Mouse (Mus musculus): ENCODE measurements around the gene Olfr419. TPM values are rescaled to one million over a fixed set of nuclear protein-coding genes. Genes with fewer than 3 reads are reported as not detected.

The Olfr419 gene
- polyA plus RNA-seq (2015; fragmentation: Nextera tagmentation; extraction: Ambion mirVana), result not detected in 2 replicates

DNA sequence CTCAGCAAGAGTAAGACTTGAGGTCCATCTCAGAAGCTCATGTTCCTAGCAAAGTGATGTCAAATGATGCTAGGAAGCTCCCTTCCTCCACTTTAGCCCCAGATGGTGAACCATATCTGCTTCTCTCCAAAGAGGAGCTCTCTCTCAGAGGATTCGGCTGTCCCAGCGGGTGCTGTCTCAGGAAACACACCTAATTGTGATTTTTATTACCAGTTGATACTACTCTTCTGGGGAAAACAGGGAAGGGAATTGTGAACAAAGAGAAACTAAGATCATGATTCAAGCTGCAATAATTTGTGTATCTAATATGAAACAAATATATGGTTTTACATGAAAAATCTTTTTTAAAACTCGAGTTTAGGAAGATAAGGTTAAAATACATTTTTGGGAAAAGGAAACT, at the start of gene Olfr419:
Gene Olfr419 (minus strand): TSS at position 101 of the 400 bp plus-strand sequence.
- Histone ChIP-seq H3K9ac (ENCODE audit: low read length) (no peak within 1 kb of the TSS), H3K27ac (replicated peaks) (no peak within 1 kb of the TSS), H3K4me1 (replicated peaks; ENCODE audit: control insufficient read depth, insufficient read depth) (no peaks in the 10 kb centered on the region), H3K27me3 (ENCODE audit: control insufficient read depth, insufficient read depth, low read length) (no peaks in the 10 kb centered on the region), H3K4me2 (replicated peaks; ENCODE audit: low read depth) (no peak within 1 kb of the TSS), H3K9me3 (ENCODE audit: control insufficient read depth, low read length) (no peaks in the 10 kb centered on the region), H3K4me3 (ENCODE audit: low read depth, low read length) (no peak within 1 kb of the TSS), H3K36me3 (ENCODE audit: control insufficient read depth, insufficient read depth, low read length) (no peaks in the 10 kb centered on the region)
- 76% methylated on average over 3 of the region's 3 CpGs for WGBS
- no peak for DNase-seq (ENCODE audit: low spot score)
- ATAC-seq (ENCODE audit: low FRiP score, low TSS enrichment), result no peak
- no peak for TF ChIP-seq EP300 (optimal IDR thresholded peaks at IDR 0.05)
- no peak for TF ChIP-seq CTCF (IDR thresholded peaks at IDR 0.05; ENCODE audit: low read depth)

DNA sequence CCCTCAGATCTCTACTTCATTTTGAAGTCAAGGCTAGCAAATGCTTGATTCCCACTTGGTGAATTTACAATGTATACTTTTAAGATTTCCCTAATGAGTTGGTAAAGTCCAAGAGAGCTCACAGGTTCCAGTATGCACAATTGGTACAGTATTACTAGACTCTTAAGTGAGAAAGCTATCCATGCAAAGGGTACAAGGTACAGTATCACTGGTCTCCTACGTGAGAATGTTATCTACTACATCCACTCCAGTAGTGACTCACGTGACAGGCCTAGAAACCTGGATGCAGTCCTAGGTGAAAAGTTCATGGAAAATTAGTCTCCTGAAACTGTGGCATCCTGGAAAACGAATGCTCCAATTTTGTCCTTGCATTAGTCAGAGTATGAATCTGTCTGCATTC, 18.8 kb upstream of the Olfr419 start:
- TF ChIP-seq EP300 (optimal IDR thresholded peaks at IDR 0.05) (no peak), CTCF (IDR thresholded peaks at IDR 0.05; ENCODE audit: low read depth) (no peak)
- Histone ChIP-seq H3K4me1 (replicated peaks; ENCODE audit: control insufficient read depth, insufficient read depth) (no peaks in the 10 kb centered on the region), H3K4me2 (replicated peaks; ENCODE audit: low read depth) (no peak overlapping the region), H3K27ac (replicated peaks) (no peak overlapping the region), H3K27me3 (ENCODE audit: control insufficient read depth, insufficient read depth, low read length) (no peaks in the 10 kb centered on the region), H3K4me3 (ENCODE audit: low read depth, low read length) (no peak overlapping the region), H3K9ac (ENCODE audit: low read length) (no peak overlapping the region), H3K36me3 (ENCODE audit: control insufficient read depth, insufficient read depth, low read length) (no peaks in the 10 kb centered on the region), H3K9me3 (ENCODE audit: control insufficient read depth, low read length) (no peaks in the 10 kb centered on the region)
- ATAC-seq (ENCODE audit: low FRiP score, low TSS enrichment) (no peak), DNase-seq (ENCODE audit: low spot score) (no peak)
- WGBS, result 68% methylated on average over 3 of the region's 3 CpGs

DNA sequence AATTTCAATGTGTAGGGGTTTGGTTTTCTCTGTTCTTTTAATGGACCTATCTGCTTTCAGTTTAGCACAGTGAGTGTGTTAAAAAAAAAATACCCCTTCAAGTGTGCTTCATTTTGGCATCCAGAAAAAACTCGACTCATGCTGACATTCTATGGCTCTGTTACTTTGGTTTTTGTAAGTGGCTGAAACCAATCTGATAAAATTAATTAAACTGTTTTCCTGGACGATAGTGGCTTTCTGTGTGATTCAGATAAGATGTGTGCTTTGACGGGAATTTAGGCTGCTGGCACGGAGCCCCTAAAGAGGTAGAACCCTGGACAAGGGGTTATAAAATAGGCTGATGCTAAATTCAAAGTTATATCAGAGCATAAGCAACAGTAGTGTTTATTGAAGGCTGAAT, 17.3 kb upstream of the Olfr419 start:
- H3K27me3 ChIP-seq (ENCODE audit: control insufficient read depth, insufficient read depth, low read length), result no peaks in the 10 kb centered on the region
- H3K4me2 ChIP-seq (replicated peaks; ENCODE audit: low read depth), result no peak overlapping the region
- no peaks in the 10 kb centered on the region for H3K36me3 ChIP-seq (ENCODE audit: control insufficient read depth, insufficient read depth, low read length)
- H3K9ac ChIP-seq (ENCODE audit: low read length), result no peak overlapping the region
- 53% methylated on average over 4 of the region's 4 CpGs for WGBS
- no peaks in the 10 kb centered on the region for H3K9me3 ChIP-seq (ENCODE audit: control insufficient read depth, low read length)
- H3K4me1 ChIP-seq (replicated peaks; ENCODE audit: control insufficient read depth, insufficient read depth), result no peaks in the 10 kb centered on the region
- DNase-seq (ENCODE audit: low spot score), result no peak
- no peak overlapping the region for H3K27ac ChIP-seq (replicated peaks)
- no peak for ATAC-seq (ENCODE audit: low FRiP score, low TSS enrichment)
- no peak for TF ChIP-seq CTCF (IDR thresholded peaks at IDR 0.05; ENCODE audit: low read depth)
- no peak for TF ChIP-seq EP300 (optimal IDR thresholded peaks at IDR 0.05)
- H3K4me3 ChIP-seq (ENCODE audit: low read depth, low read length), result no peak overlapping the region

DNA sequence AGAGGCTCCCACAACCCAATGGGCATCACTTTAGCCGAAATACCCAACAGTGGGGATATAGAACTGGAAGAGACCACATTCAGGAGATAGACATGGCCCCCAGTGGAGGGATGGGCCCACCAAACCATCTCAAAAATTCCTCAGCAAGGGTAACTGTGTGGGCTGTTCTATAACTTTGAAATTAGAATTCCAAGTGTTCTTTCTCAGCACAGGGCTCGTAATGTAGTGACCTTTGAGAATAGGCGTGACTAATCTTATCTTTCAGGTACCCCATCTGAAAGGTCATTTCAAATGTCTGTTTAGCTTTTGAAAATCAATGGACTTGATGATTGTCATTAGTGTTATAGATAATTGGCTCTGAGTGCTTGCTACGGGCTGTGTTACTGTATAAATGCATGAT, 16.0 kb upstream of the Olfr419 start:
- Histone ChIP-seq H3K4me1 (replicated peaks; ENCODE audit: control insufficient read depth, insufficient read depth) (no peaks in the 10 kb centered on the region), H3K27me3 (ENCODE audit: control insufficient read depth, insufficient read depth, low read length) (no peaks in the 10 kb centered on the region), H3K36me3 (ENCODE audit: control insufficient read depth, insufficient read depth, low read length) (no peaks in the 10 kb centered on the region), H3K9ac (ENCODE audit: low read length) (no peak overlapping the region), H3K27ac (replicated peaks) (no peak overlapping the region), H3K9me3 (ENCODE audit: control insufficient read depth, low read length) (no peaks in the 10 kb centered on the region), H3K4me3 (ENCODE audit: low read depth, low read length) (no peak overlapping the region), H3K4me2 (replicated peaks; ENCODE audit: low read depth) (no peak overlapping the region)
- TF ChIP-seq EP300 (optimal IDR thresholded peaks at IDR 0.05) (no peak), CTCF (IDR thresholded peaks at IDR 0.05; ENCODE audit: low read depth) (no peak)
- DNase-seq (ENCODE audit: low spot score) (no peak), ATAC-seq (ENCODE audit: low FRiP score, low TSS enrichment) (no peak)
- 72% methylated on average over 4 of the region's 4 CpGs for WGBS

DNA sequence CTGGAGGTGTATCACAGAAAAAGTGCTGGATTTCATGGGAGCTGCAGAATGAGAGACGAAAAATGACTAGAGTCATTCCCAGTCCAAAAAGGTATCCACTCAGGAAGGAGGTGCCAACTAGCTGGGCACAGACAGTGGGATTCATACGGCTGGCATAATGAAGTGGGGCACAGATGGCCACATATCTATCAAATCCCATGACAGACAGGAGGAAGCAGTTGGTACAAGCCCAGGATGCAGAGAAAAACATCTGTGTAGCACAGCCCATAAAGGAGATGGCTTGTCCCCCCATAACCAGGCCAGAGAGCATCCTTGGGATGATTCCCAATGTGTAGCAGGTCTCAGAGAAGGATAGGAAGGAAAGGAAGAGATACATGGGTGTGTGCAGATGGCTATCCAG, 1.5 kb downstream of the Olfr419 start:
- Histone ChIP-seq H3K27me3 (ENCODE audit: control insufficient read depth, insufficient read depth, low read length) (no peaks in the 10 kb centered on the region), H3K27ac (replicated peaks) (no peak overlapping the region), H3K4me3 (ENCODE audit: low read depth, low read length) (no peak overlapping the region), H3K36me3 (ENCODE audit: control insufficient read depth, insufficient read depth, low read length) (no peaks in the 10 kb centered on the region), H3K4me1 (replicated peaks; ENCODE audit: control insufficient read depth, insufficient read depth) (no peaks in the 10 kb centered on the region), H3K9me3 (ENCODE audit: control insufficient read depth, low read length) (no peaks in the 10 kb centered on the region), H3K4me2 (replicated peaks; ENCODE audit: low read depth) (no peak overlapping the region), H3K9ac (ENCODE audit: low read length) (no peak overlapping the region)
- no peak for DNase-seq (ENCODE audit: low spot score)
- TF ChIP-seq EP300 (optimal IDR thresholded peaks at IDR 0.05) (no peak), CTCF (IDR thresholded peaks at IDR 0.05; ENCODE audit: low read depth) (no peak)
- ATAC-seq (ENCODE audit: low FRiP score, low TSS enrichment), result no peak
- WGBS, result 71% methylated on average over 2 of the region's 2 CpGs

DNA sequence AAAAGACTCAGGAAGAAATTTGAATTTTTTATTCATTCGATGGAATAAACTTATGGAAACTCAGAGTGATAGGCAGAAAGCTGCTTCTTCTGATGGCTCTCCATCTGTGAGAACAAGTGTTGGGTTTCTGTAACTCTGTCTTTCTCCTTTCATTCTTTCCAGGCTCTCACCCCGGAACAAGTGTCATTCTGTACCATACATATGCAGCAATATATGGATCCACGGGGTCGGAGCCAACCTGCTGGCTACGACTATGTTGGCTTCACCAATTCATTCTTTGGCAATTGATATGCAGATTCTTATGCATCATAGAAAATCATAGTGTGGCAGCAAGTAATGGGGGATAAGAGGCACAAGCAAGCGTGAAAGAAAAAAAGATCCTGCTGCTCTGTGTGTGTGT, 4.7 kb downstream of the Olfr419 start:
- Histone ChIP-seq H3K4me3 (ENCODE audit: low read depth, low read length) (no peak overlapping the region), H3K4me1 (replicated peaks; ENCODE audit: control insufficient read depth, insufficient read depth) (no peaks in the 10 kb centered on the region), H3K4me2 (replicated peaks; ENCODE audit: low read depth) (no peak overlapping the region), H3K9me3 (ENCODE audit: control insufficient read depth, low read length) (no peaks in the 10 kb centered on the region), H3K9ac (ENCODE audit: low read length) (no peak overlapping the region), H3K27me3 (ENCODE audit: control insufficient read depth, insufficient read depth, low read length) (no peaks in the 10 kb centered on the region), H3K36me3 (ENCODE audit: control insufficient read depth, insufficient read depth, low read length) (no peaks in the 10 kb centered on the region), H3K27ac (replicated peaks) (no peak overlapping the region)
- DNase-seq (ENCODE audit: low spot score) (no peak), ATAC-seq (ENCODE audit: low FRiP score, low TSS enrichment) (no peak)
- TF ChIP-seq EP300 (optimal IDR thresholded peaks at IDR 0.05) (no peak), CTCF (IDR thresholded peaks at IDR 0.05; ENCODE audit: low read depth) (no peak)
- 86% methylated on average over 6 of the region's 6 CpGs for WGBS

Measured in stomach, postnatal 0 days (tissue).